Mouse (Mus musculus): ENCODE data around the gene Ldlrad3.

Gene Ldlrad3

DNA sequence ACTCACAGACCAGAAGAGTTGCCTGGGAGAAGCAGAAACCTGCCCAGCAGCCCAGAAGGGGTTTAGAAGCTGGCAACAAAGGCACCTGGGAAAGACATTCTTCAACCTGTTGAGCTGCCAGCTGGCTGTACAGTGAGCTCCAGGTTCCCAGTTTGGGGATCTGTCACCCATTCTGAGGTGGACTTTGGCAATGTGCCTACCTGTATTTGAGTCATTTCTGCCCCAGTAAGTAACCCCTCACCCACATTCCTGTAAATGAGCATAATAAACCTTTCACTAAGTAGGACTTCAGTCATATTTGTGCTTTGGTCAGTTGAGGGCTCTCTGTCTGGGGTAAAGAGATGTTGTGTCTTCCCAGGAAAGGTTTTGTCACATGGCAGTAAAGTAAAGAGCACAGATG lies 4.8 kb upstream of the Ldlrad3 start:
- in situ Hi-C loops (cut with MboI, MseI), result no loop called here

DNA sequence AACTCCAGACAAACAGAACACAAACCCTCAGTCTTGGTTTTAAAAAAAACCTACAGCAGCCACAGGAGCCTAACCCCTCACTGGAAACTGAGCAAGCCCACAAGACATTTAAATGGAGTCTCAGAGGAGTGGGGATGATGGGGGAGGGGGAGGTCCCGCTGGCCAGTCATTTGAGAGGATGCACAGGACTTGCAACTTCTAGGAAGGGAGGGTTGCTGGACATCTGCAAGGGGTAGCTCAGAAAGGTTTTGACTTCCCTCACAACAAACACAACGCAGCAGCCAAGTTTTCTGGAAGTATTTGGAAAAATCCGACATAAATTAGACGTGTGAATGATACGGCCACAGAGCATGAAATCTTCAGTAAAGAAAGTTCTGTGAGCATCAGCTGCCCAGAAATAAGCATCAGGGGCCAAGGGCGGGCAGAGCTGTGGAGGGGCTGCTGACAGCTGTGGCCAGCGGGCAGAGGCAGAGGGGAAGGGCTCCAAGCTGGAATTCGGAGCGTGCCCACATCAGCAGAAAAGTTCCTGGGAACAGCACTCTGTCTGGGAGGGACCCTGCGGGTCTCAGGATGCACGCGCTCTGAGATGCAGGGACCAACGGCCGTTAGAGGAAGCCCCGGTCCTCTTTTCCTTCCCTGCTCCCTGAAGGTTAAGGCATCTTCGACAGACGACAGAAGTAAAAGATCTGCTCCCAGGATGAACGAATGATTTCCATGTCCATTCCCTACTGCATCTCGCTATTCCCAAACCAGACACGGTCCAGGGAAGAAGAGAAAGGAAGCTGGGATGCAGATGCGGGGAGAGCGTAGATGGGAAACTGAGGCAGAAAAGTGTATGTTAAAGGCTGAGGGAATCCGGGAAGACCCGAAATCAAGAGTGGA lies 875 bp downstream of the Ldlrad3 start:
- in situ Hi-C loops (cut with MboI, MseI), result loop anchor here (5.0 kb wide), 1 partner anchor 267 kb away; the partner anchor contains the start of gene Fjx1

GRCm38 (mm10) chr2:102183720-102184480 lies 2.3 kb downstream of the Ldlrad3 start:
- in situ Hi-C loops (cut with MboI, MseI), result no loop called here

DNA sequence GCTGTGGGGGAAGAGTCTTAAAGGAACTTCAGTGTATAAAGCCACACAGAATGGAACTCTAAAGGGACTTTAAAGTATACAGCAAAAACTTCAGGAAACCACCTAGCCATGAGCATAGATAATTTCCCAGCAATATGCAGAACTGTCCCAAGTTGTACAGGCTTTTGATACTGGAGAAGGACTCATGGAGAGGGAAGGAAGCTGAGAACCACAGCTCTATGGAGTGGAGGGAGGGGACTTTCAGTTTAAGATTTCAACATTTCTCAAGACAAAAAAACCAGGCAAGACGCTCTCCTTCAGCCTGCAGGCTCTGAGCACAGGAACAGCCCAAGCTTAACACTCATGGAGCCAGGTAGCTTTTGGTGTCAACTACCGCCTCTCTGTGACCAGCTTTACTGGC lies 4.7 kb downstream of the Ldlrad3 start:
- in situ Hi-C loops (cut with MboI, MseI), result no loop called here

GRCm38 (mm10) chr2:102176434-102176772 lies 9.8 kb downstream of the Ldlrad3 start:
- in situ Hi-C loops (cut with MboI, MseI), result no loop called here

DNA sequence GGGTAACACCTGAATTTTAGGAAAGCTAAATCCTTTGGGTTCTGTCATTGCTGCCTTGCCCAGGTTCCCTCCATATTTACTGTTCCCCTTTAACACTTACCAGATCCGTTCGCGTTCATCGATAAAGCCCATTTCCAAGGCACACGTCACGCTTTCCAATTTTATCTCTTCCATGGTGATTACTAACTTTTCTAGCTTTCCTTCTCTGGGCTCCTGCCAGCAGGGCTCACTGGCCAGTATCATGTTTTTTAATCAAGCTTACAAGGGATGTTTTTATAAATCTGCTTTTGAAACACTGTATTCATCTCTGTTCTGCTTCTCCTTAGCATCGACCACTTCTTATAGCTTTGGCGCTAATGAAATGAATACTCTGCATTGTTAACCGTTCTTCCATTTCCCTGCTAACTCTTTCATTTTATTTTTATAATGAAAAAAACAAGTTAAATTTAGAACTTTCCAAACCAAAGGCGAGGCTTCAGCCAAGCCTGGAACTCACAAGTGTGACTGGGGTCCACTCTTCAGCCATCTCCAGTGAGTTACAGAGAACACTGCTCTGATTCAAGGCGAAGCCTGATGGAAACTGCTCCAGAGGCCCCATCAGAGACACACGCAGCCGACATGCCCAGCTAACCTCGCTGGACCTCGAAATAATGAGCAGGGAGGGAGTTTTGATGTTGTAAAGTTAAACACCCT lies 10.3 kb downstream of the Ldlrad3 start:
- in situ Hi-C loops (cut with MboI, MseI), result no loop called here

GRCm38 (mm10) chr2:102172458-102172857 lies 13.7 kb downstream of the Ldlrad3 start:
- in situ Hi-C loops (cut with MboI, MseI), result no loop called here

- in situ Hi-C loops (cut with MboI, MseI), result loop anchor here (10.0 kb wide), 1 partner anchor 992 kb away; no protein-coding TSS in a partner anchor
Observed at GRCm38 (mm10) chr2:102166550-102167325, 19.4 kb downstream of the Ldlrad3 start.

- in situ Hi-C loops (cut with MboI, MseI), result loop anchor here (10.0 kb wide), 1 partner anchor 988 kb away; no protein-coding TSS in a partner anchor
Observed at GRCm38 (mm10) chr2:102163106-102163505, 23.1 kb downstream of the Ldlrad3 start.

DNA sequence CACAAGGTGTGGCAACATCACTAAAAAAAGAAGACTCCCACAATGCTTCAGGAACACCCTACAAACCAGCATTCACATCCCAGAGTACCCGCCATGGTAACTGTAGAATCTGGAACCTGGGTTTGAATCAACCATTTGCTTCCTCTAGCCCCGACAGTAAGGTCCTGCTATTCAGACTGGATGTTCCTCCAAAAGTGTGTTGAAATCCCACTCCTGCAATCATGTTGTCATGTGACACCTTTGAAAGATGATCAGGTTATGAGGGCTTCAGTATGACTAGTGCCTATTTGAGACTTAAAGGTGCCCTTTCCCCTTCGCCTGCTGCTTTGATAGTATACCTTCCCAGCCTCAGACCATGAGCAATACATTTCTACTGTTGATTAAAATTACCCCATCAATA lies 28.6 kb downstream of the Ldlrad3 start:
- in situ Hi-C loops (cut with MboI, MseI), result no loop called here

GRCm38 (mm10) chr2:102157010-102157409 lies 29.2 kb downstream of the Ldlrad3 start:
- in situ Hi-C loops (cut with MboI, MseI), result no loop called here

- in situ Hi-C loops (cut with MboI, MseI), result no loop called here
Observed at GRCm38 (mm10) chr2:102156460-102156859, 29.7 kb downstream of the Ldlrad3 start.

- in situ Hi-C loops (cut with MboI, MseI), result no loop called here
Observed at GRCm38 (mm10) chr2:102155306-102156015, 30.7 kb downstream of the Ldlrad3 start.

DNA sequence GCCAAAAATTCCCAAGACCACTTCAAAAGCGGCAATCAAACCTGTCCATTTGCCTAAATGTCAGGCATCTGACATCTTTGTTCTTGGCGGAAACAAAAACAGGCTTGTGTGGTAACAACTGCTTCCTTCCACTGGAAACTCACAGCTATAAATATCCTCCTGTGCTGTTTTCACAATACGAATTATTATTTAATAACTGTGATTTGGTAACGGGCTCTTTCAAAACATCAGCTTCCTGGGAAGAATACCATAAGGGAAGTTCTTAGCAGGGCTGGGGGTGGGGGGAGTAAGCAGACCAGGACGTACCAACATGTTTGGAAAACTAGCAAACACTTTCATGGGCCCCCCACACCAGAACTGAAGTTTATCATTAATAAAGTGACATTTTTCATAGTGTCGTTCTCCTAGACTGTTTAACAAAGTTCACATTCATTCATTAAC lies 31.4 kb downstream of the Ldlrad3 start:
- in situ Hi-C loops (cut with MboI, MseI), result no loop called here

- in situ Hi-C loops (cut with MboI, MseI), result no loop called here
Observed at GRCm38 (mm10) chr2:102154328-102154727, 31.9 kb downstream of the Ldlrad3 start.

DNA sequence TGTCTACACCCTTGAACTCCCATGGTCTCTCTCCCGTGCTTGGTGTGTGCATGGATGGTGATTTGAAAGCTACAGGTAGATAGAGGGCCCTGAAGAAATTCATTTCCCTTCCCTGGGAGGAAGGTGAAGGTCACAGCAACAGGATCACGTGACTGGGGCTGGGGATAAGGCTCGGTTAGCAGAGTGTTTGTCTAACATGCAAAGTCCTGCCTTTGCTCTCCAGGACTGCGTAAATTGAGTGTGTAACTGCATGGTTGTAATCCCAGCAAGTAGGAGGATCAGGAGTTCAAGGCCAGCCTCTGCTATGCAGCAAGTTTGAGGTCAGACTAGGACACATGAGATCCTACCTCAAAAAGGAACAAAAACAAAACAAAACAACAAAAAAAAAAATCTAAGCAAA lies 32.7 kb downstream of the Ldlrad3 start:
- in situ Hi-C loops (cut with MboI, MseI), result no loop called here

DNA sequence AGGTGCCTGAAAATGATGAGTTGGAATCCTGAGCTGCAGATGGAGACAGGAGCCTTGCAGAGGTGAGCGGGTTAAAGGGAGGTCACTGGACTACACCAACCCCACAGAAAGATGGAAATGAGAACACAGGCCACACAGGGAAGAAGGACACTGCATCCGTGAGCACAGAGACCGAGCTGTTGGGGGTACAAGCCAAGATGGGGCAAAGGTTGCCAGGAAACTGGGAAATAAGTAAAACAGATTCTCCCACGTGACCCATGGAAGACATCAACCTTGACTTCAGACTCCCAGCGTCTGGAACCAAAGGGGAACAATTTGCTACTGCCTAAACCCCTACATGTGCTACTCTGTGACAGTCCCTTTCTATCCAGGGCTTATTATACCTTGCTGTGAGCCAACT lies 33.3 kb downstream of the Ldlrad3 start:
- in situ Hi-C loops (cut with MboI, MseI), result no loop called here

DNA sequence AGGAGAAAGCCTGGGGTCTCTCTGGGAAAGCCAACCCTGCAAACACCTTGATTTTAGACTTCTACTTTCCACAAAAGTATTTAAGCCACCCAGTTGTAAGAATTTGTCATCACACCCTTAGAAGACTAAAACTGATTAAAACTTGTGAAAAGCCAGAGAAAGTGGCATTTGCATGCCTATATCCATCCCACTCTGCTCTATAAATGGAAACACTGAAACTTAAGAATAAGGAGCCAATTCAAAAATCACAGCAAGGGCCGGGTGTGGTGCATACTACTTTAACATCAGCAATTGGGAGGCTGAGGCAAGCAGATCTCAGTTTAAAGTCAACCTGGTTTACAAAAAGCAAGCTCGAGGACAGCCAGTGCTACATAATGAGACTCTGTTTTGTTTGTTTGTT lies 37.1 kb downstream of the Ldlrad3 start:
- in situ Hi-C loops (cut with MboI, MseI), result no loop called here

DNA sequence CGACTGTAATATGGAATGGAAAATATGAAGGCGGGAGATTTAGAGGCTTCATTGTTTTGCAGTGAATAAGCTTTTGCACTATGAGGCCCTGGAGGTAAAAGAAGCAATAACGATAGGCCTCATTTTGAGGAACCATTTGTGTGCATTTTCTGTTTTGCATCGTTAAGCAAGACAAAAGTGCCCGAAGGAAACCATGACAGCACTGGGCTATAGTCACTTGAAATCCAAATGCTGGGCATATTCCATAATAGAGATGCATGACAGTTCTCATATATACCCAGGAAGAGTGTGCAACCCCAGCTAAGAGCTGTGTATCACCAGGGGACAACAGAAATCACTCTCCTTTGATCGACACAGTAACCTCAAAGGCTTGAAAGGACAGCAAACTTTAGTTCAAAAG lies 38.1 kb downstream of the Ldlrad3 start:
- in situ Hi-C loops (cut with MboI, MseI), result no loop called here

DNA sequence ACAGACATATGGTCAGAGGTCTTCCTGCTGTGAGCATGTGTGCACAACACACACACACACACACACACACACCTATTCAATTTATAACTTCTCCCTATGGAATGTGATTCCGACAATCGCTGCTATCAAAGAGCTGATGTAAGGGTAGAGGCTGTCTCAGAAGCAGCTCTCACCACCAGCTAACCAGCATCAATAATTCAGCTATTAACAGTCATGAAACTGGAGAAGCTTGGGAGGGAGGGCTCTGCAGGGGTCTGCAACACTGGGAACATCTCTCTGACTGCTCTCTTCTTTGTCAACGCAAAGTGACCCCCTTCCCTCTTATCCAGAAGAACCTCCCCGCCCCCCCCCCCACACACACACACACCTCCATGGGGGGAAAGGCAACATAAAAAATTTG lies 38.6 kb downstream of the Ldlrad3 start:
- in situ Hi-C loops (cut with MboI, MseI), result no loop called here

- in situ Hi-C loops (cut with MboI, MseI), result no loop called here
Observed at GRCm38 (mm10) chr2:102146386-102146785, 39.8 kb downstream of the Ldlrad3 start.

Data from T-helper 1 cell (primary cell).